Mouse (Mus musculus) intestine, embryonic 14.5 days (tissue): ENCODE measurements around the gene Sucla2. TPM values are rescaled to one million over a fixed set of nuclear protein-coding genes. Genes with fewer than 3 reads are reported as not detected.
A peak's percentile ranks its signal among the peaks of the same experiment; 100 is the strongest.

Experiments
- ATAC-seq: fragments of 200-750 bp; cut with Nextera tagmentation; replicated peaks from 2 replicates; pipeline ENCODE4 v1.8.0; 2017; ENCODE audit warnings: low read depth, moderate number of reproducible peaks, moderate TSS enrichment, moderate library complexity; ENCODE audit not compliant: low FRiP score, low TSS enrichment
- DNase-seq: peaks from one replicate; pipeline ENCODE4 v3.0.0-alpha.2; 2018; ENCODE audit warnings: low spot score
- H3K27ac ChIP-seq: fragments of 300-500 bp; sonication (generic); 2 replicates; pipeline ENCODE4 v1.5.1; 2014; ENCODE audit warnings: low read depth, mild to moderate bottlenecking, control low read depth
- H3K27me3 ChIP-seq: fragments of 300-500 bp; sonication (generic); replicated peaks from 2 replicates; pipeline ENCODE4 v1.6.1; 2014; ENCODE audit warnings: low read length, control low read depth; ENCODE audit not compliant: control insufficient read depth, insufficient read depth
- H3K36me3 ChIP-seq: fragments of 300-500 bp; sonication (generic); 2 replicates; pipeline ENCODE4 v1.6.1; 2014; ENCODE audit warnings: low read length, control low read depth; ENCODE audit not compliant: control insufficient read depth, insufficient read depth
- H3K4me1 ChIP-seq: fragments of 300-500 bp; sonication (generic); replicated peaks from 2 replicates; pipeline ENCODE4 v1.6.1; 2014; ENCODE audit warnings: low read length, control low read depth, mixed read lengths; ENCODE audit not compliant: control insufficient read depth, insufficient read depth
- H3K4me2 ChIP-seq: fragments of 300-500 bp; sonication (generic); 2 replicates; pipeline ENCODE4 v1.6.1; 2014; ENCODE audit warnings: low read length
- H3K4me3 ChIP-seq: fragments of 300-500 bp; sonication (generic); 2 replicates; pipeline ENCODE4 v1.5.1; 2014; ENCODE audit warnings: low read depth, low read length, control low read depth, mixed read lengths
- H3K9ac ChIP-seq: fragments of 300-500 bp; sonication (generic); 2 replicates; pipeline ENCODE4 v1.6.1; 2014; ENCODE audit warnings: mild to moderate bottlenecking, low read length
- H3K9me3 ChIP-seq: fragments of 300-500 bp; sonication (generic); 2 replicates; pipeline ENCODE4 v1.6.1; 2016; ENCODE audit warnings: low read length, control low read depth; ENCODE audit not compliant: control insufficient read depth
- WGBS: fragments of 180-500 bp; shearing (Covaris S2); extraction: QIAGEN DNeasy Blood & Tissue Kit; methylation state at CpG from one replicate; pipeline ENCODE4 v1.1.7; 2014; 5-methylcytosine and 5-hydroxymethylcytosine counted together
- polyA plus RNA-seq: library from polyadenylated mRNA; unstranded; fragments of >200 nt; fragmentation: Nextera tagmentation; extraction: Ambion mirVana; gene quantifications from 2 replicates; pipeline ENCODE4 v1.2.1, GENCODE M21; 2014

Sucla2 gene
- 110 and 117 TPM in 2 replicates for polyA plus RNA-seq

DNA sequence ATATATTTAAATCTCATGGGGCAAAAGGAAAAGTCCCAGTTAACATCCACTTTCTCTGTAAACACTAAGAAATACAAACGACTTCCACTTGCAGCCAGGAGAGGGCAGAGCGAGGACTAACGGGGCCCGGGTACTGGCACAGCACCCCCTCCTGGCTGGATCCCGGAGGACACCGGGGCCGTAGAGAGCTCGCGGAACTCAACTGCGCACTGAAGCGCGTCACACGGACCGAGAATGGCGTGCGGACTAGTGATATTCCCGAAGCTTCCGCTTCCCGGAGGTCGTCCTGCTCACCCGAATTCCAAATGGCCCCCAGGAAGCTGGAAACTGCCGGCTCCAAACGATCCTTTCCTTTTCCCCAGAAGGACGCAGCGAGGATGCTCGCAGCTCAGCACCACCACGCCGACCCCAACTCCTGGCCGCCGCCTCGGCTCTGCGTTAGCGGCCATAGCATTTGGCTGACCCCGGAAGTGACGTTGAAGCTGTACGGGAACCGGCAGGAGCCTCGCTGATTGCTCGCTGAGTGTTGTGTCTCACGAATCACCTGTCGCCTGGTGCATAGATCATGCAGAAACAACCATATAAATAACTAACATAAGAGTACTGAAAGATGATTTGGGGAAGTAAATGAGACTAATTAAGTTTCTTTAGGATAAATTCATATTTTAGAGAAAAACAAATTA lies at the start of gene Sucla2:
Gene Sucla2 (plus strand): TSS at position 554 of the 683 bp plus-strand sequence.
- H3K27me3 ChIP-seq = no peaks in the 10 kb centered on the region
- no peaks in the 10 kb centered on the region for H3K4me1 ChIP-seq
- peak within 1 kb of the TSS; percentile 57 for H3K9ac ChIP-seq
- ATAC-seq = peak; percentile 99
- DNase-seq = peak; percentile 98
- H3K4me3 ChIP-seq = peak within 1 kb of the TSS; percentile 48
- H3K27ac ChIP-seq = peak within 1 kb of the TSS; percentile 86
- H3K9me3 ChIP-seq = no peaks in the 10 kb centered on the region
- H3K36me3 ChIP-seq = no peaks in the 10 kb centered on the region
- H3K4me2 ChIP-seq = peak within 1 kb of the TSS; percentile 44
- under 1% methylated on average over 38 of the region's 41 CpGs for WGBS

DNA sequence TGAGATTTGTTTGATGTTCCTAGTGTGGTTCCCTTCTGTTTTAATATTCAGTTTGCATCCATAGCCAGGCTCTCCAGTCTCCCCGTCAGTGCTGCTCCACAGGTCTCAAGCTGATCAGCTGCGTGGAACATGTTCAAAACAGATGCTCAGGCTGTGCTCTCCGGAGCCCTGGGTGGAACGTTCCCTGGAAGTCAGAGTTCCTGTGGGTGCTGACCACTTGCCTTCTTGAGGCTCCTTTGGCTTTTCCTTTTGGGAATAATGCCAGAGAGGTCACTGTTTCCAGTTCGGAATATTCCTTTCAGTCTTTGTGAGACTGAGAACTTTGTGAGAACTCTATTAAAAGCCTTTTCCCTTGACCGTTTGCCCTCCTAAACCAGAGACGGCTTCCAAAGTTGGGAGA lies 49.6 kb upstream of the Sucla2 start:
- H3K9me3 ChIP-seq = no peaks in the 10 kb centered on the region
- WGBS = 77% methylated on average over 7 of the region's 7 CpGs
- no peak overlapping the region for H3K4me2 ChIP-seq
- no peaks in the 10 kb centered on the region for H3K36me3 ChIP-seq
- H3K27ac ChIP-seq = no peak overlapping the region
- no peaks in the 10 kb centered on the region for H3K27me3 ChIP-seq
- no peak overlapping the region for H3K4me3 ChIP-seq
- no peak for DNase-seq
- H3K4me1 ChIP-seq = peaks cover 6% of the 10 kb centered on the region; the same call in 1 of the 2 replicates
- no peak overlapping the region for H3K9ac ChIP-seq
- ATAC-seq = no peak

DNA sequence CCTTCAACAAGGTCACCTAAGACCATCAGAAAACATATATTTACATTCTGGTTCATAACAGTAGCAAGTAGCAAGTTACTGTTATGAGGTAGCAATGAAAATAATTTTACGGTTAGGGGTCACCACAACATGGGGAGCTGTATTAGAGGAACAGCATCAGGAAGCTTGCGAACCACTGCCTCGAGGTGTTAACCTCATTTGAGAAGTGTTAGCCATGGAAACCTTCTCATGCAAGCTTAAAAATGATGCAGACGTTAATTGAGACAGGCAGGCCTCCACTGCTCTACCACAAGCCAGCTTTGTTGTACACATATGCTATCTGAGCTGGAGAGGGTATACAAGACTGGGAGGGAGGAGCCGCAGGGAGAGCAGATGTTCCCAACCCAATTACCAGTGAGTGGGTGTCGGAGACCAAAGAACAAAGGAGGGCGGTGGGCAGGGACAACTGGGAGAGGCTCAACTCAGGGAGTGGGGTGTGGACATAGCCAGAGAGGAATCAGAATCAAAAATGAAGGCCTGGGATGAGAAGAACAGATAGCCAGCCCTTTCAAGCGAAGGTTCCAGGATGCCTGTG lies 48.7 kb upstream of the Sucla2 start:
- H3K27ac ChIP-seq = no peak overlapping the region
- H3K27me3 ChIP-seq = no peaks in the 10 kb centered on the region
- no peak for ATAC-seq
- no peaks in the 10 kb centered on the region for H3K36me3 ChIP-seq
- DNase-seq = no peak
- no peak overlapping the region for H3K9ac ChIP-seq
- H3K4me1 ChIP-seq = peaks cover 6% of the 10 kb centered on the region; the same call in 1 of the 2 replicates
- no peaks in the 10 kb centered on the region for H3K9me3 ChIP-seq
- 76% methylated on average over 8 of the region's 8 CpGs for WGBS
- H3K4me3 ChIP-seq = no peak overlapping the region
- no peak overlapping the region for H3K4me2 ChIP-seq

DNA sequence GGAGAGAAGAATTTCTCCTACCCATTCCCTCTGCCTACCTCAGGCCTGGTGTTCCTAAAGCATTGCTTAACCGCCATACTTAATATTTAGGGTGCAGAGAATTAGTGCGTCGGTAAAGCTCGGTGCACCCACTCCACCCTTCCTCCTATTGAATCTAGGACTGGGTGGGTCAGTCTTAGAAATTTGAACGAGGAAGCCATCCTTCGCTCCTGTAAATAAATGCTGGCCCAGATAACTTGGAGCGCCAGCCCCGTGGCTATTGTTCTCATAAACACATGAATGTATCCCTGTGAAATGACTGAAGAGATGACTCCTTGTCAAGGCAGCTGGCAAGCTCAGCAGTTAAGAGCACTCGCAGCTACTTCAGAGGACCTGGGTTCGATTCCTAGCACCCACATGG lies 48.0 kb upstream of the Sucla2 start:
- Histone ChIP-seq H3K4me1 (peaks cover 6% of the 10 kb centered on the region; the same call in 1 of the 2 replicates), H3K9ac (no peak overlapping the region), H3K4me3 (no peak overlapping the region), H3K4me2 (no peak overlapping the region), H3K27me3 (no peaks in the 10 kb centered on the region), H3K36me3 (no peaks in the 10 kb centered on the region), H3K9me3 (no peaks in the 10 kb centered on the region), H3K27ac (no peak overlapping the region)
- ATAC-seq (no peak), DNase-seq (no peak)
- 89% methylated on average over 10 of the region's 10 CpGs for WGBS

DNA sequence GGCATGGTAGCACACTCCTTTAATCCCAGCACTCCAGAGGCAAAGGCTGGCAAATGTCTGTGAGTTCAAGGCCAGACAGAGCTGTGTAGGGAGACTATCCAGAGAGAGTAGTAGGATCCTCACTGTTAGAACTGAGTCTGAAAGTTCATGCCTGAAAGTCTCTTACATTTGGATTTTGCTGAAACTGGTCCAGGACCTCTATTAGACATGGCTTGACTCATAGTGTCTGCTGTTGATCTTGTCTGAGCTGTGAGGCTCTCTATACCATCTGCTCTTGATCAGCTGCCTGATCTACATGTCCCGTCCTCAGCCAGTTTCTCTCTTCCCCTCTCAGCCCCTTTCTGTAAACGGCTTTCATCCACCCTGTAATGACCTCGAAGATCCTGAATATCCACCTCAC lies 46.8 kb upstream of the Sucla2 start:
- Histone ChIP-seq H3K27ac (no peak overlapping the region), H3K36me3 (no peaks in the 10 kb centered on the region), H3K9me3 (no peaks in the 10 kb centered on the region), H3K4me3 (no peak overlapping the region), H3K27me3 (no peaks in the 10 kb centered on the region), H3K4me2 (no peak overlapping the region), H3K9ac (no peak overlapping the region), H3K4me1 (peaks cover 6% of the 10 kb centered on the region; the same call in 1 of the 2 replicates)
- WGBS = 62% methylated on average over 3 of the region's 3 CpGs
- ATAC-seq = no peak
- no peak for DNase-seq

DNA sequence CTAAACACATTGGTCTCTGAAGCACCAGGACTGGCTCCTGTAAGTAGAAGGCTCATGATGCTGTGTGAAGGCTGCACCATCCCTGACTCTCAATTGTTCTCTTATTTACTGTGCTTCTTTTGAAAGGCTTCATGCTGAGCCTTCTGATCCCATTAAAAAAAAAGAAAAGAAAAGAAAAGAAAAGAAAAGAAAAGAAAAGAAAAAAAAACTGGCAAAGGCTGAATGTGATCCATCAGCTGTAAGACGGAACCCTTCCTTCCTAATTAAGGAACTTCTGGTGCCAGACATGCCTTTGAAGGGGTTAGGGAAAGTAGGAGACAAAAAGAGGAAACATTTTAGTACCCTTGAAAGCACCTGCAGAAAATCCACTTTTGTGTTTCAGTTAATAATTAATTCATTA lies 45.3 kb upstream of the Sucla2 start:
- 66% methylated on average over 1 of the region's 1 CpGs for WGBS
- Histone ChIP-seq H3K9ac (no peak overlapping the region), H3K4me2 (no peak overlapping the region), H3K27ac (no peak overlapping the region), H3K27me3 (no peaks in the 10 kb centered on the region), H3K4me3 (no peak overlapping the region), H3K4me1 (peaks cover 3% of the 10 kb centered on the region; the same call in 1 of the 2 replicates), H3K9me3 (no peaks in the 10 kb centered on the region), H3K36me3 (no peaks in the 10 kb centered on the region)
- ATAC-seq (no peak), DNase-seq (no peak)

DNA sequence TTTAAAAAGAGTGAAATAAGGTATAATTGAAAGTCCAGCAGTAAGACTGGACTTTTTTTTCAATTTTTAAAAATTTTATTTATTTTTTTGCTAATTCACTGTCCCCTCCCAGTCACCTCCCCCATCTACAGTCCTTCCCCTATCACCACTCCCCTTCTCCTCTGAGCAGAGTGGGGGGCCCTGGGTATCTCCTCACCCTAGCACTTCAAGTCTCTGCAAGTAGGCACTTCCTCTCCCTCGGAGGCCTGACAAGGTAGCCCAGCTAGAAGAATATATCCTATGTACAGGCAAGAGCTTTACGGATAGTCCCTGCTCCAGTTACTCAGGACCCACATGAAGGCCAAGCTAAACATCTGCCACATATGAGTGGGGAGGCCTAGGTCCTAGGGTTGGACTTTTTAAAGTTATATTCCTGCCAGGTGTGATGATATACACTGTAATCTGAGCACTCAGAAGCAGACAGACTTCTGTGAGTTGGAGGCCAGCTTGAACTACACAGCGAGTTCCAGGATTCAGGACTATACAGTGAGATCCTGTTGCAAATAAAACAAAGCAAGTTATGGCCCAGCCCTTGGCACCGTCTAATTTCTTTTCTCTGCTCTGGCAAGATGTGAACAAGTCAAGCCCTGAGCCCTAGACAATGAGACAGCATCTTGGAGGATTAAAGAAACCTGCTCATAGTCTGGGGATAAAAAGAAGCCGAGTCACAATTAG lies 41.4 kb upstream of the Sucla2 start:
- Histone ChIP-seq H3K4me2 (no peak overlapping the region), H3K36me3 (no peaks in the 10 kb centered on the region), H3K27ac (no peak overlapping the region), H3K27me3 (no peaks in the 10 kb centered on the region), H3K4me1 (no peaks in the 10 kb centered on the region), H3K9ac (no peak overlapping the region), H3K9me3 (no peaks in the 10 kb centered on the region), H3K4me3 (no peak overlapping the region)
- WGBS = 79% methylated on average over 5 of the region's 5 CpGs
- ATAC-seq (no peak), DNase-seq (no peak)

DNA sequence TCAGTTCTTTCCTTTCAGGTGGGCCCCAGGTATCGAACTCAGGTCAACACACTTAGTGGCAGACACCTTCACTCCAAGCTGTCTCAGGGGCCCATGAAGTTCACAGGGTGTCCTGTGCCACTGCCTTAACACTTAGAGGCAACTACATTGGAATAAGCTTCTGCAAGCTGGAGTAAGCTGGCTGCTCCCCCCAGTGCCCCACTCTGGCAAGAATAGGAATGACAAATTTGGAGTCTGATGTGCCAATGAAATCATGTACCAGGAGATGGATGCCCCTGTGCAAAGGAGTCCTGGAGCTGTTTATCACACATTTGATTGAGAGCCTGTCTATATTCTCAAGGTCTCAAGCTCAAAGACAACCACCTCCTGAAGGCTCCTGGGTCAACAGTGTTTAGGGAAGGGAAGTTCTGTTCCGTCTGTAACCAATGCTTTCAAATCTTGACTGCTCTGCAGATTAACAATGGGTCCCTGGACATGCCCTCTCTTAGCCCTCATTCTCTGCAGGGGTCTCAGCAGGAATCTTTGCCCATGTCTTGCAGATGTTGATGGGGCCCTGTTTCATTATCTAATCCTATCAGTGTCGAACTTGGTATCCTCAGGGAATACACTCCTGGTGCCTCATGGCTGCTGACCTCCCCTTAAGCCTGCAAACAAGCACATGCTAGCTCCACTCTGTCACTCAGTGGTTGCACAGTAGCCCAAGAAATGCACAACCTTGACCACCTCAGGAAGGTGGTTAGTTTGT lies 40.6 kb upstream of the Sucla2 start:
- peak; percentile 27 for DNase-seq

More for the DNA sequence above, 40.6 kb upstream of the Sucla2 start:
- no peaks in the 10 kb centered on the region for H3K27me3 ChIP-seq
- H3K4me3 ChIP-seq = no peak overlapping the region
- no peaks in the 10 kb centered on the region for H3K4me1 ChIP-seq
- ATAC-seq = no peak
- no peaks in the 10 kb centered on the region for H3K36me3 ChIP-seq
- H3K9ac ChIP-seq = no peak overlapping the region
- H3K4me2 ChIP-seq = no peak overlapping the region
- no peaks in the 10 kb centered on the region for H3K9me3 ChIP-seq
- no peak overlapping the region for H3K27ac ChIP-seq
- whole genome bisulfite sequencing = 75% methylated on average over 3 of the region's 3 CpGs
